Mouse (Mus musculus) T-helper 17 cell (primary cell): Measurements from ENCODE around the gene Rbms3.

Experiments
- in situ Hi-C, 2 experiments: fragments of 300-600 bp; cut with MboI, MseI; formaldehyde crosslinking; loops; 1 replicate in 1 of 2; 2 replicates in 1 of 2; pipeline ENCODE4 v1.15.1; 2025; ENCODE audit warnings: high pct_unique_total_duplicates in 2 of 2

Gene Rbms3

GRCm38 (mm10) chr9:116786136-116787046, 843.3 kb downstream of the Rbms3 start:
- in situ Hi-C loops: no loop called here

GRCm38 (mm10) chr9:116771820-116772219, 857.9 kb downstream of the Rbms3 start:
- in situ Hi-C loops: no loop called here

- in situ Hi-C loops: no loop called here
Observed at GRCm38 (mm10) chr9:116769358-116770054, 860.2 kb downstream of the Rbms3 start.

GRCm38 (mm10) chr9:116762395-116763025, 867.2 kb downstream of the Rbms3 start:
- in situ Hi-C loops: no loop called here

- in situ Hi-C loops: loop anchor here in 1 of 2 experiments (10.0 kb wide), 1 partner anchor 1314 kb away; no protein-coding TSS in a partner anchor
Observed at GRCm38 (mm10) chr9:116748857-116749584, 880.7 kb downstream of the Rbms3 start.

GRCm38 (mm10) chr9:116748346-116748745, 881.4 kb downstream of the Rbms3 start:
- in situ Hi-C loops: loop anchor here in 1 of 2 experiments (10.0 kb wide), 1 partner anchor 1314 kb away; no protein-coding TSS in a partner anchor

- in situ Hi-C loops: loop anchor here in 1 of 2 experiments (10.0 kb wide), 1 partner anchor 1312 kb away; no protein-coding TSS in a partner anchor
Observed at GRCm38 (mm10) chr9:116746871-116747270, 882.8 kb downstream of the Rbms3 start.

GRCm38 (mm10) chr9:116737786-116738185, 891.9 kb downstream of the Rbms3 start:
- in situ Hi-C loops: no loop called here

GRCm38 (mm10) chr9:116729172-116729571, 900.5 kb downstream of the Rbms3 start:
- in situ Hi-C loops: no loop called here

GRCm38 (mm10) chr9:116728655-116729054, 901.1 kb downstream of the Rbms3 start:
- in situ Hi-C loops: no loop called here

GRCm38 (mm10) chr9:116728093-116728492, 901.6 kb downstream of the Rbms3 start:
- in situ Hi-C loops: no loop called here

- in situ Hi-C loops: no loop called here
Observed at GRCm38 (mm10) chr9:116724581-116724980, 905.1 kb downstream of the Rbms3 start.

- in situ Hi-C loops: no loop called here
Observed at GRCm38 (mm10) chr9:116703119-116703518, 926.6 kb downstream of the Rbms3 start.

GRCm38 (mm10) chr9:116702611-116703010, 927.1 kb downstream of the Rbms3 start:
- in situ Hi-C loops: no loop called here

GRCm38 (mm10) chr9:116701511-116702179, 928.1 kb downstream of the Rbms3 start:
- in situ Hi-C loops: no loop called here

GRCm38 (mm10) chr9:116688615-116689014, 941.1 kb downstream of the Rbms3 start:
- in situ Hi-C loops: no loop called here

- in situ Hi-C loops: no loop called here
Observed at GRCm38 (mm10) chr9:116677142-116677541, 952.6 kb downstream of the Rbms3 start.

GRCm38 (mm10) chr9:116676445-116676844, 953.3 kb downstream of the Rbms3 start:
- in situ Hi-C loops: no loop called here

- in situ Hi-C loops: no loop called here
Observed at GRCm38 (mm10) chr9:116674191-116674590, 955.5 kb downstream of the Rbms3 start.

- in situ Hi-C loops: no loop called here
Observed at GRCm38 (mm10) chr9:116661026-116661425, 968.7 kb downstream of the Rbms3 start.

- in situ Hi-C loops: no loop called here
Observed at GRCm38 (mm10) chr9:116659936-116660335, 969.8 kb downstream of the Rbms3 start.
